Mouse (Mus musculus): ENCODE data around the gene F11r. TPM values are rescaled to one million over a fixed set of nuclear protein-coding genes. Genes with fewer than 3 reads are reported as not detected.
"Not testable (repeated sequence)": the region's sequence is repeated elsewhere in the genome, so short reads cannot be mapped to it uniquely, and the experiment has no call there.

Gene F11r
- total and polyA plus RNA-seq, 3 experiments: 0.31 to 1.8 TPM; not detected in 1

DNA sequence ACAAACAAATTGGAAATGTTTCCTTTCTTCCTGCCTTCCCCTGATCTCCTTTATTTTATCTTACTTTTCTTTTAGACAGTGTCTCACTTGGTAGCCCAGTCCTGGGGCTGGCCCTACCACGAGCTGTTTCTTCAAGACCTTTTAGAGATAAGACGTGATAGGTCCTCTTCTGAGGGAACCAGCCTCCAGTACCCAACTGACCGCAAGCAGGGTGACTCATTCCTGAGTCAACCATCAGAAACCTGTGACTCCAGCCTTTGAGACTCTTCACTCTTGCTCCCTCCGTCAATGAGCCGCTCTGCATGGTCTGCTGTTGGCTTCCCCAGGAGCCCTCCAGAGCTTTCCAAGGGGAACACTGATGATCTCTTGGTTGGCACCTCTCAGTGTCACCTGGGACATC is 33.6 kb downstream of the F11r start:
- peak overlapping the region; percentile 26; the same call in 1 of the 2 replicates for H3K27ac ChIP-seq (ENCODE audit: control insufficient read depth, low read depth, low read length)
- no peaks in the 10 kb centered on the region for H3K27me3 ChIP-seq (ENCODE audit: control insufficient read depth in 1 of 2, insufficient read depth in 2 of 2, low read length in 2 of 2)
- H3K9me3 ChIP-seq (replicated peaks; ENCODE audit: insufficient read depth, low read length): no peaks in the 10 kb centered on the region
- H3K4me3 ChIP-seq (ENCODE audit: control insufficient read depth in 1 of 2, insufficient read depth in 1 of 2, low read depth in 2 of 2, low read length in 2 of 2): peak overlapping the region in 1 of 2 experiments; percentile 5; a peak in 1 of 4 replicates
- H3K4me1 ChIP-seq (ENCODE audit: control insufficient read depth in 1 of 2, insufficient read depth in 2 of 2, low read length in 2 of 2): peaks cover 12 to 30% of the 10 kb centered on the region in 2 experiments
- H3K36me3 ChIP-seq (ENCODE audit: control insufficient read depth in 1 of 2, insufficient read depth in 2 of 2, low read length in 2 of 2): peaks cover 0 to 23% of the 10 kb centered on the region in 2 experiments; a peak in 2 of 4 replicates
- no peak for TF ChIP-seq UBTF (IDR thresholded peaks at IDR 0.05; ENCODE audit: borderline replicate concordance, insufficient read depth, low read depth, low read length)
- TF ChIP-seq ETS1 (IDR thresholded peaks at IDR 0.05; ENCODE audit: low read depth, low read length): peak; percentile 53; the same call in 1 of the 2 replicates
- H3K79me2 ChIP-seq (ENCODE audit: control insufficient read depth, insufficient read depth, low read length, poor library complexity): no peaks in the 10 kb centered on the region
- DNase-seq (ENCODE audit: low read depth, low spot score): peak; percentile 43
- H3K9ac ChIP-seq (ENCODE audit: control insufficient read depth, low read depth, low read length, poor library complexity, severe bottlenecking): no peak overlapping the region

DNA sequence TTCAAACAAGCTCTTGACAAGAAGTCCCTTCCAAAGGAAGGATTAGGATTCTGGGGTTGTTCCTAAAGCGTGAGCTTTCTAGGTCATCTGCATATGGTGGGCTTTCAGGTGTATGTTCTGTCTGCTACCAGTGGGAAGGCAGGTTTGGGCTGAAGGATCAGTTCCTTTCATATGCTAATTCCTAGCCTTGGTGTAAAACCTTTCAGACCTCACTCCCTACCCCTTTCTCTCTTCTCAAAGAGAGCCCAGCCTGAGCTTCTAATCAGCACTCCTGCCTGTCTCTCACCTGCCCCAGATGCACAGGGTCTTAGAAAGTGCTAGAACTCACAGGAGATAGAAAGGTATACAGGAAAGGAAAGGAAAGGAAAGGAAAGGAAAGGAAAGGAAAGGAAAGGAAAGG is 34.1 kb downstream of the F11r start:
- no peaks in the 10 kb centered on the region for H3K27me3 ChIP-seq (ENCODE audit: control insufficient read depth in 1 of 2, insufficient read depth in 2 of 2, low read length in 2 of 2)
- H3K79me2 ChIP-seq (ENCODE audit: control insufficient read depth, insufficient read depth, low read length, poor library complexity): no peaks in the 10 kb centered on the region
- no peak overlapping the region for H3K9ac ChIP-seq (ENCODE audit: control insufficient read depth, low read depth, low read length, poor library complexity, severe bottlenecking)
- peaks cover 0 to 22% of the 10 kb centered on the region in 2 experiments; a peak in 2 of 4 replicates for H3K36me3 ChIP-seq (ENCODE audit: control insufficient read depth in 1 of 2, insufficient read depth in 2 of 2, low read length in 2 of 2)
- no peak overlapping the region; the same call in 1 of the 2 replicates for H3K27ac ChIP-seq (ENCODE audit: control insufficient read depth, low read depth, low read length)
- H3K4me1 ChIP-seq (ENCODE audit: control insufficient read depth in 1 of 2, insufficient read depth in 2 of 2, low read length in 2 of 2): peaks cover 12 to 29% of the 10 kb centered on the region in 2 experiments
- no peak overlapping the region for H3K4me3 ChIP-seq (ENCODE audit: control insufficient read depth in 1 of 2, insufficient read depth in 1 of 2, low read depth in 2 of 2, low read length in 2 of 2)
- no peak for TF ChIP-seq EP300 (IDR thresholded peaks at IDR 0.05; ENCODE audit: low read depth in 1 of 2, low read length in 2 of 2)
- no peak for TF ChIP-seq MXI1 (IDR thresholded peaks at IDR 0.05; ENCODE audit: low read depth, low read length)
- DNase-seq (ENCODE audit: low read depth, low spot score): no peak
- H3K9me3 ChIP-seq (replicated peaks; ENCODE audit: insufficient read depth, low read length): no peaks in the 10 kb centered on the region

GRCm38 (mm10) chr1:171471941-171472340 is 34.6 kb downstream of the F11r start:
- not testable (repeated sequence) for H3K79me2 ChIP-seq (ENCODE audit: control insufficient read depth, insufficient read depth, low read length, poor library complexity); H3K9me3 ChIP-seq (replicated peaks; ENCODE audit: insufficient read depth, low read length); DNase-seq (ENCODE audit: low read depth, low spot score); H3K9ac ChIP-seq (ENCODE audit: control insufficient read depth, low read depth, low read length, poor library complexity, severe bottlenecking); H3K27ac ChIP-seq (ENCODE audit: control insufficient read depth, low read depth, low read length); H3K27me3 ChIP-seq (ENCODE audit: control insufficient read depth in 1 of 2, insufficient read depth in 2 of 2, low read length in 2 of 2); H3K4me3 ChIP-seq (ENCODE audit: control insufficient read depth in 1 of 2, insufficient read depth in 1 of 2, low read depth in 2 of 2, low read length in 2 of 2)
- Histone ChIP-seq H3K4me1 (ENCODE audit: control insufficient read depth in 1 of 2, insufficient read depth in 2 of 2, low read length in 2 of 2) (peaks cover 12 to 29% of the 10 kb centered on the region in 2 experiments), H3K36me3 (ENCODE audit: control insufficient read depth in 1 of 2, insufficient read depth in 2 of 2, low read length in 2 of 2) (peaks cover 0 to 22% of the 10 kb centered on the region in 2 experiments; a peak in 2 of 4 replicates)

- DNase-seq (ENCODE audit: low read depth, low spot score): peak; percentile 32
- Histone ChIP-seq H3K4me1 (ENCODE audit: control insufficient read depth in 1 of 2, insufficient read depth in 2 of 2, low read length in 2 of 2) (peaks cover 15 to 29% of the 10 kb centered on the region in 2 experiments), H3K9me3 (replicated peaks; ENCODE audit: insufficient read depth, low read length) (no peaks in the 10 kb centered on the region), H3K9ac (ENCODE audit: control insufficient read depth, low read depth, low read length, poor library complexity, severe bottlenecking) (peak overlapping the region; percentile 66), H3K27ac (ENCODE audit: control insufficient read depth, low read depth, low read length) (peak overlapping the region; percentile 65), H3K27me3 (ENCODE audit: control insufficient read depth in 1 of 2, insufficient read depth in 2 of 2, low read length in 2 of 2) (no peaks in the 10 kb centered on the region), H3K36me3 (ENCODE audit: control insufficient read depth in 1 of 2, insufficient read depth in 2 of 2, low read length in 2 of 2) (peaks cover 0 to 22% of the 10 kb centered on the region in 2 experiments; a peak in 2 of 4 replicates), H3K79me2 (ENCODE audit: control insufficient read depth, insufficient read depth, low read length, poor library complexity) (no peaks in the 10 kb centered on the region; the same call in 1 of the 2 replicates), H3K4me3 (ENCODE audit: control insufficient read depth in 1 of 2, insufficient read depth in 1 of 2, low read depth in 2 of 2, low read length in 2 of 2) (peak overlapping the region; percentile 39 to 59; a peak in 3 of 4 replicates)
- TF ChIP-seq ZKSCAN1 (IDR thresholded peaks at IDR 0.05; ENCODE audit: low read depth, low read length) (no peak), ETS1 (IDR thresholded peaks at IDR 0.05; ENCODE audit: low read depth, low read length) (no peak), MAX (IDR thresholded peaks at IDR 0.05; ENCODE audit: low read length) (no peak), ZC3H11A (IDR thresholded peaks at IDR 0.05; ENCODE audit: low read depth, low read length) (no peak), BHLHE40 (IDR thresholded peaks at IDR 0.05; ENCODE audit: borderline replicate concordance, low read depth, low read length) (no peak), MYC (IDR thresholded peaks at IDR 0.05; ENCODE audit: low read depth, low read length) (no peak), POLR2AphosphoS2 (IDR thresholded peaks at IDR 0.05; ENCODE audit: low read length) (no peak), SMC3 (IDR thresholded peaks at IDR 0.05; ENCODE audit: low read depth, low read length) (no peak), RCOR1 (IDR thresholded peaks at IDR 0.05; ENCODE audit: low read depth, low read length) (no peak), POLR2A (IDR thresholded peaks at IDR 0.05; ENCODE audit: control insufficient read depth in 1 of 2, insufficient read depth in 1 of 2, low read depth in 1 of 2, low read length in 2 of 2, poor library complexity in 1 of 2) (no peak), E2F4 (IDR thresholded peaks at IDR 0.05; ENCODE audit: borderline replicate concordance, low read depth, low read length) (no peak), MEF2A (IDR thresholded peaks at IDR 0.05; ENCODE audit: extremely low read depth, insufficient replicate concordance, low read depth, low read length, poor library complexity, severe bottlenecking) (no peak), UBTF (IDR thresholded peaks at IDR 0.05; ENCODE audit: borderline replicate concordance, insufficient read depth, low read depth, low read length) (no peak), CTCF (IDR thresholded peaks at IDR 0.05 in 2 of 3, conservative IDR thresholded peaks at IDR 0.05 in 1 of 3; ENCODE audit: control insufficient read depth in 1 of 3, insufficient read depth in 1 of 3, low read depth in 2 of 3, low read length in 3 of 3, poor library complexity in 1 of 3, severe bottlenecking in 1 of 3) (no peak), HCFC1 (IDR thresholded peaks at IDR 0.05; ENCODE audit: low read depth, low read length) (no peak), NRF1 (IDR thresholded peaks at IDR 0.05; ENCODE audit: insufficient read depth, low read depth, low read length, poor library complexity, severe bottlenecking) (no peak), ZMIZ1 (IDR thresholded peaks at IDR 0.05; ENCODE audit: low read depth, low read length) (no peak)
Measured at GRCm38 (mm10) chr1:171473506-171473905, 36.2 kb downstream of the F11r start.

All from MEL (cell line).